Mouse (Mus musculus) intestine, postnatal 0 days (tissue): Measurements from ENCODE around the gene Trib3. TPM values are rescaled to one million over a fixed set of nuclear protein-coding genes. Genes with fewer than 3 reads are reported as not detected.

Experiments
- ATAC-seq: fragments of 200-750 bp; cut with Nextera tagmentation; 2 replicates; pipeline ENCODE4 v1.8.0; 2017; ENCODE audit warnings: mild to moderate bottlenecking, moderate TSS enrichment, moderate library complexity
- H3K27ac ChIP-seq: fragments of 300-500 bp; sonication (generic); 2 replicates; pipeline ENCODE4 v1.5.1; 2014; ENCODE audit warnings: mild to moderate bottlenecking, low read depth, low read length, moderate library complexity
- H3K27me3 ChIP-seq: fragments of 300-500 bp; sonication (generic); replicated peaks from 2 replicates; pipeline ENCODE4 v1.6.1; 2014; ENCODE audit warnings: low read length, mixed read lengths; ENCODE audit not compliant: control insufficient read depth, insufficient read depth
- H3K36me3 ChIP-seq: fragments of 300-500 bp; sonication (generic); 2 replicates; pipeline ENCODE4 v1.6.1; 2014; ENCODE audit warnings: mild to moderate bottlenecking, moderate library complexity; ENCODE audit not compliant: control insufficient read depth, insufficient read depth
- H3K4me1 ChIP-seq: fragments of 300-500 bp; sonication (generic); replicated peaks from 2 replicates; pipeline ENCODE4 v1.6.1; 2014; ENCODE audit warnings: antibody characterized with exemption, low read length, mixed read lengths; ENCODE audit not compliant: control insufficient read depth, insufficient read depth
- H3K4me2 ChIP-seq: fragments of 300-500 bp; sonication (generic); replicated peaks from 2 replicates; pipeline ENCODE4 v1.6.1; 2014; ENCODE audit warnings: low read depth, mild to moderate bottlenecking, moderate library complexity
- H3K4me3 ChIP-seq: fragments of 300-500 bp; sonication (generic); 2 replicates; pipeline ENCODE4 v1.5.1; 2014; ENCODE audit warnings: low read depth, low read length
- H3K9ac ChIP-seq: fragments of 300-500 bp; sonication (generic); 2 replicates; pipeline ENCODE4 v1.6.1; 2014; ENCODE audit warnings: mild to moderate bottlenecking, low read depth, low read length
- H3K9me3 ChIP-seq: fragments of 300-500 bp; sonication (generic); 2 replicates; pipeline ENCODE4 v1.6.1; 2016; ENCODE audit warnings: mixed run types; ENCODE audit not compliant: control insufficient read depth
- CTCF ChIP-seq: sonication (generic); IDR thresholded peaks from 2 replicates; pipeline ENCODE4 v1.5.1; 2016; ENCODE audit warnings: low read depth, mild to moderate bottlenecking, control low read depth, antibody characterized with exemption, moderate library complexity
- WGBS: fragments of 180-500 bp; shearing (Covaris S2); extraction: QIAGEN DNeasy Blood & Tissue Kit; methylation state at CpG from one replicate; pipeline ENCODE4 v1.1.7; 2014; 5-methylcytosine and 5-hydroxymethylcytosine counted together
- polyA plus RNA-seq: library from polyadenylated mRNA; unstranded; fragments of >200 nt; fragmentation: Nextera tagmentation; extraction: Ambion mirVana; gene quantifications from 2 replicates; pipeline ENCODE4 v1.2.1, GENCODE M21; 2015

Gene Trib3
- polyA plus RNA-seq, 1 experiment from 2014 or later: 2.5 TPM

- Histone ChIP-seq H3K4me1 (no peaks in the 10 kb centered on the region), H3K4me2 (no peak overlapping the region), H3K9ac (no peak overlapping the region), H3K4me3 (no peak overlapping the region), H3K36me3 (no peaks in the 10 kb centered on the region), H3K27me3 (peaks cover 17% of the 10 kb centered on the region), H3K27ac (no peak overlapping the region), H3K9me3 (no peaks in the 10 kb centered on the region)
- no peak for ATAC-seq
- 73% methylated on average over 9 of the region's 9 CpGs for WGBS
- no peak for TF ChIP-seq CTCF
Measured at GRCm38 (mm10) chr2:152373547-152373946, 29.7 kb upstream of the Trib3 start.

GRCm38 (mm10) chr2:152372661-152373060, 28.8 kb upstream of the Trib3 start:
- no peak overlapping the region for H3K27ac ChIP-seq
- WGBS: 53% methylated on average over 4 of the region's 4 CpGs

DNA sequence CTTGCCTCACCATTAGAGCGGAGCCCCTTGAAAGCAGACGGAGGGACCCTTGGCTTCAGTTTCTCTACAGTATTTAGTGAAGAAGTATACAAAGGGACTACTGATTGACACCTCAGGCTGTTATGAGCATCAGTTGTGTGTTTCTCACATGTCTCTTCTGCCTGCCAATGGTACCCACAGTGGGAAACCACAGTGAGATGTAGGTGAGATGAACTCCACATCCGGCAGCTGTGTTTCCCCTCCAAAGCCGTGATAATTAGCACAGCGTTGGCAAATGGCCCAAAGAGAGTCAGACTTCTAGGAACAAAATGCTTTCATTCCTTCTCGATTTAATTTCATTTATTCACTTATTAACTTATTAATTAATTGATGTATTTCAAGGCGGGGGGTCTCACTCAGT, 28.3 kb upstream of the Trib3 start:
- ATAC-seq: no peak
- no peak for TF ChIP-seq CTCF
- WGBS: 80% methylated on average over 7 of the region's 7 CpGs

More at GRCm38 (mm10) chr2:152372661-152373060, 28.8 kb upstream of the Trib3 start:
- H3K9ac ChIP-seq: no peak overlapping the region
- peaks cover 17% of the 10 kb centered on the region for H3K27me3 ChIP-seq
- no peak for TF ChIP-seq CTCF
- no peak overlapping the region for H3K4me2 ChIP-seq
- ATAC-seq: no peak
- no peaks in the 10 kb centered on the region for H3K36me3 ChIP-seq
- H3K4me1 ChIP-seq: no peaks in the 10 kb centered on the region
- no peaks in the 10 kb centered on the region for H3K9me3 ChIP-seq
- H3K4me3 ChIP-seq: no peak overlapping the region

GRCm38 (mm10) chr2:152368532-152369140, 24.8 kb upstream of the Trib3 start:
- 0 out of 2 replicates have a peak, but pooled peaks have one; percentile 9 for ATAC-seq
- Histone ChIP-seq H3K4me3 (no peak overlapping the region), H3K36me3 (no peaks in the 10 kb centered on the region), H3K4me2 (peak overlapping the region; percentile 28; the same call in 1 of the 2 replicates), H3K9me3 (no peaks in the 10 kb centered on the region), H3K4me1 (no peaks in the 10 kb centered on the region), H3K27me3 (no peaks in the 10 kb centered on the region), H3K9ac (no peak overlapping the region), H3K27ac (no peak overlapping the region)
- peak; percentile 96 for TF ChIP-seq CTCF
- WGBS: 29% methylated on average over 14 of the region's 14 CpGs

More for the DNA sequence above, 28.3 kb upstream of the Trib3 start:
- Histone ChIP-seq H3K9ac (no peak overlapping the region), H3K4me3 (no peak overlapping the region), H3K4me2 (no peak overlapping the region), H3K27me3 (peaks cover 17% of the 10 kb centered on the region), H3K36me3 (no peaks in the 10 kb centered on the region), H3K9me3 (no peaks in the 10 kb centered on the region), H3K4me1 (no peaks in the 10 kb centered on the region), H3K27ac (no peak overlapping the region)

DNA sequence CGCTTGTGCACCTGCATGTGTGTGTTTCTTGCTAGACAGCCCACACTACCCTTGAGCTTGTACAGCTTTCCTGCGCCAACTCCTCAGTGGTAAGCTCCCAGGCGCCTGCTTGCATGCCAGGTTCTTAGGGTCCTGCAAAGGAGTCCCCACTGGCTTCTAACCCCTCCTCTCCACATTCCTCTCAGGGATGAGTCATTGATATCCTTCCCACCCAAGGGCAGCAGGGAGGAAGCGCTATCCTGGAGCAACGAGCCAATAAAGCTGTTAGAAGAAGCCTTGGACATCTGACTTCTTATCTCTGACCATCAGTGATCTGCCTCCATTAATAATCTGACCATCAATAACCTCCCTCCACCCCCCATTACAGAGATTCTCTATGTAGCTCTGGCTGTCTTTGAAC, 24.1 kb upstream of the Trib3 start:
- Histone ChIP-seq H3K9me3 (no peaks in the 10 kb centered on the region), H3K27me3 (no peaks in the 10 kb centered on the region), H3K4me2 (no peak overlapping the region), H3K4me1 (no peaks in the 10 kb centered on the region), H3K36me3 (no peaks in the 10 kb centered on the region), H3K9ac (no peak overlapping the region), H3K27ac (no peak overlapping the region), H3K4me3 (no peak overlapping the region)
- 64% methylated on average over 5 of the region's 5 CpGs for WGBS
- no peak for TF ChIP-seq CTCF
- ATAC-seq: no peak

GRCm38 (mm10) chr2:152363245-152364147, 19.7 kb upstream of the Trib3 start:
- no peaks in the 10 kb centered on the region for H3K27me3 ChIP-seq
- peak overlapping the region; percentile 55 for H3K4me2 ChIP-seq
- TF ChIP-seq CTCF: peak; percentile 84
- peak overlapping the region; percentile 14; the same call in 1 of the 2 replicates for H3K4me3 ChIP-seq
- 8% methylated on average over 17 of the region's 17 CpGs for WGBS
- ATAC-seq: peak; percentile 65
- H3K9ac ChIP-seq: 0 out of 2 replicates have a peak overlapping the region, but pooled peaks have one; percentile 7
- no peaks in the 10 kb centered on the region for H3K9me3 ChIP-seq
- no peaks in the 10 kb centered on the region for H3K4me1 ChIP-seq
- peak overlapping the region; percentile 7; the same call in 1 of the 2 replicates for H3K27ac ChIP-seq
- no peaks in the 10 kb centered on the region for H3K36me3 ChIP-seq
